Mouse (Mus musculus) hindbrain, embryonic 14.5 days (tissue): ENCODE measurements at regions not wholly inside any gene's neighbourhood (a gene's known extent, or its start where the extent isn't known, plus 50 kb on each side); places are given as distances from the start of the nearest gene placed in this dataset.

Source experiments
- ATAC-seq: fragments of 200-750 bp; cut with Nextera tagmentation; 2 replicates; pipeline ENCODE4 v1.8.0; 2017; ENCODE audit warnings: moderate number of reproducible peaks, mild to moderate bottlenecking, moderate TSS enrichment, moderate library complexity; ENCODE audit not compliant: low FRiP score
- DNase-seq: peaks from one replicate; pipeline ENCODE4 v3.0.0-alpha.2; 2015; ENCODE audit warnings: low spot score
- H3K27ac ChIP-seq: fragments of 300-500 bp; sonication (generic); 2 replicates; pipeline ENCODE4 v1.5.1; 2014; ENCODE audit warnings: mild to moderate bottlenecking, moderate library complexity
- H3K27me3 ChIP-seq: fragments of 300-500 bp; sonication (generic); 2 replicates; pipeline ENCODE4 v1.6.1; 2014; ENCODE audit warnings: mild to moderate bottlenecking, low read length, mixed read lengths; ENCODE audit not compliant: control insufficient read depth, insufficient read depth
- H3K36me3 ChIP-seq: fragments of 300-500 bp; sonication (generic); replicated peaks from 2 replicates; pipeline ENCODE4 v1.6.1; 2014; ENCODE audit not compliant: control insufficient read depth, insufficient read depth
- H3K4me1 ChIP-seq: fragments of 300-500 bp; sonication (generic); replicated peaks from 2 replicates; pipeline ENCODE4 v1.6.1; 2014; ENCODE audit warnings: antibody characterized with exemption, low read length, mixed read lengths; ENCODE audit not compliant: control insufficient read depth, insufficient read depth
- H3K4me2 ChIP-seq: fragments of 300-500 bp; sonication (generic); replicated peaks from 2 replicates; pipeline ENCODE4 v1.6.1; 2014; ENCODE audit warnings: mild to moderate bottlenecking, moderate library complexity
- H3K4me3 ChIP-seq: fragments of 300-500 bp; sonication (generic); replicated peaks from 2 replicates; pipeline ENCODE4 v1.5.1; 2014; ENCODE audit warnings: mild to moderate bottlenecking, low read length
- H3K9ac ChIP-seq: fragments of 300-500 bp; sonication (generic); 2 replicates; pipeline ENCODE4 v1.6.1; 2014
- H3K9me3 ChIP-seq: fragments of 300-500 bp; sonication (generic); 2 replicates; pipeline ENCODE4 v1.6.1; 2016; ENCODE audit warnings: low read length; ENCODE audit not compliant: control insufficient read depth
- WGBS: fragments of 180-500 bp; shearing (Covaris S2); extraction: QIAGEN DNeasy Blood & Tissue Kit; methylation state at CpG from one replicate; pipeline ENCODE4 v1.1.7; 2014; 5-methylcytosine and 5-hydroxymethylcytosine counted together

GRCm38 (mm10) chr9:84977470-84977869 is 335.1 kb upstream of the Gm11114 start:
- DNase-seq (no peak), ATAC-seq (no peak)
- Histone ChIP-seq H3K4me1 (no peaks in the 10 kb centered on the region), H3K36me3 (no peaks in the 10 kb centered on the region), H3K27me3 (no peaks in the 10 kb centered on the region), H3K9ac (no peak overlapping the region), H3K27ac (no peak overlapping the region), H3K9me3 (no peaks in the 10 kb centered on the region), H3K4me2 (no peak overlapping the region), H3K4me3 (no peak overlapping the region)
- WGBS, result 93% methylated on average over 5 of the region's 5 CpGs

- H3K9ac ChIP-seq, result no peak overlapping the region
- no peaks in the 10 kb centered on the region for H3K36me3 ChIP-seq
- no peak overlapping the region for H3K4me2 ChIP-seq
- no peaks in the 10 kb centered on the region for H3K27me3 ChIP-seq
- DNase-seq, result no peak
- no peaks in the 10 kb centered on the region for H3K9me3 ChIP-seq
- no peaks in the 10 kb centered on the region for H3K4me1 ChIP-seq
- H3K4me3 ChIP-seq, result no peak overlapping the region
- ATAC-seq, result no peak
- 58% methylated on average over 1 of the region's 1 CpGs for WGBS
- no peak overlapping the region for H3K27ac ChIP-seq
These were observed 309.2 kb upstream of the Gm11114 start for GRCm38 (mm10) chr9:85003414-85003813.

GRCm38 (mm10) chr9:85011361-85011760 is 301.2 kb upstream of the Gm11114 start:
- DNase-seq, result no peak
- Histone ChIP-seq H3K4me2 (no peak overlapping the region), H3K9me3 (no peaks in the 10 kb centered on the region), H3K4me3 (no peak overlapping the region), H3K27me3 (no peaks in the 10 kb centered on the region), H3K27ac (no peak overlapping the region), H3K36me3 (no peaks in the 10 kb centered on the region), H3K9ac (no peak overlapping the region), H3K4me1 (no peaks in the 10 kb centered on the region)
- ATAC-seq, result no peak
- 68% methylated on average over 1 of the region's 1 CpGs for WGBS

GRCm38 (mm10) chr9:85048112-85048978 is 264.2 kb upstream of the Gm11114 start:
- DNase-seq, result no peak
- Histone ChIP-seq H3K36me3 (no peaks in the 10 kb centered on the region), H3K9ac (no peak overlapping the region), H3K4me2 (no peak overlapping the region), H3K4me1 (peaks cover 8% of the 10 kb centered on the region; the same call in 1 of the 2 replicates), H3K4me3 (no peak overlapping the region), H3K27ac (0 out of 2 replicates have a peak overlapping the region, but pooled peaks have one; percentile 5), H3K27me3 (no peaks in the 10 kb centered on the region), H3K9me3 (no peaks in the 10 kb centered on the region)
- 32% methylated on average over 2 of the region's 2 CpGs for WGBS
- peak; percentile 86 for ATAC-seq

- Histone ChIP-seq H3K4me2 (no peak overlapping the region), H3K9me3 (no peaks in the 10 kb centered on the region), H3K4me3 (no peak overlapping the region), H3K27ac (no peak overlapping the region), H3K4me1 (peaks cover 8% of the 10 kb centered on the region; the same call in 1 of the 2 replicates), H3K36me3 (no peaks in the 10 kb centered on the region), H3K9ac (no peak overlapping the region), H3K27me3 (no peaks in the 10 kb centered on the region)
- no peak for DNase-seq
- no peak for ATAC-seq
- WGBS, result 83% methylated on average over 4 of the region's 4 CpGs
These were observed 260.0 kb upstream of the Gm11114 start for GRCm38 (mm10) chr9:85052526-85052925.

- no peaks in the 10 kb centered on the region for H3K4me1 ChIP-seq
- no peak overlapping the region for H3K4me2 ChIP-seq
- DNase-seq, result no peak
- H3K27me3 ChIP-seq, result no peaks in the 10 kb centered on the region
- H3K9ac ChIP-seq, result no peak overlapping the region
- no peaks in the 10 kb centered on the region for H3K36me3 ChIP-seq
- 87% methylated on average over 5 of the region's 5 CpGs for WGBS
- no peaks in the 10 kb centered on the region for H3K9me3 ChIP-seq
- no peak overlapping the region for H3K27ac ChIP-seq
- ATAC-seq, result no peak
- H3K4me3 ChIP-seq, result no peak overlapping the region
These were observed 232.6 kb upstream of the Gm11114 start for GRCm38 (mm10) chr9:85079975-85080374.

GRCm38 (mm10) chr9:85088556-85089338 is 223.8 kb upstream of the Gm11114 start:
- no peak overlapping the region for H3K9ac ChIP-seq
- ATAC-seq (no peak), DNase-seq (no peak)
- WGBS, result 92% methylated on average over 6 of the region's 6 CpGs
- H3K4me3 ChIP-seq, result no peak overlapping the region
- no peaks in the 10 kb centered on the region for H3K27me3 ChIP-seq
- no peak overlapping the region for H3K4me2 ChIP-seq
- no peak overlapping the region for H3K27ac ChIP-seq
- no peaks in the 10 kb centered on the region for H3K36me3 ChIP-seq
- H3K4me1 ChIP-seq, result no peaks in the 10 kb centered on the region
- no peaks in the 10 kb centered on the region for H3K9me3 ChIP-seq

- no peaks in the 10 kb centered on the region for H3K36me3 ChIP-seq
- ATAC-seq, result no peak
- no peak overlapping the region for H3K9ac ChIP-seq
- H3K27ac ChIP-seq, result no peak overlapping the region
- no peaks in the 10 kb centered on the region for H3K9me3 ChIP-seq
- no peaks in the 10 kb centered on the region for H3K4me1 ChIP-seq
- 85% methylated on average over 10 of the region's 10 CpGs for WGBS
- no peak overlapping the region for H3K4me3 ChIP-seq
- H3K4me2 ChIP-seq, result no peak overlapping the region
- DNase-seq, result no peak
- H3K27me3 ChIP-seq, result no peaks in the 10 kb centered on the region
These were observed 222.3 kb upstream of the Gm11114 start for GRCm38 (mm10) chr9:85090297-85090696.

- H3K4me2 ChIP-seq, result no peak overlapping the region
- H3K4me3 ChIP-seq, result no peak overlapping the region
- no peaks in the 10 kb centered on the region for H3K9me3 ChIP-seq
- H3K36me3 ChIP-seq, result no peaks in the 10 kb centered on the region
- DNase-seq (no peak), ATAC-seq (no peak)
- H3K27me3 ChIP-seq, result no peaks in the 10 kb centered on the region
- no peak overlapping the region for H3K9ac ChIP-seq
- no peaks in the 10 kb centered on the region for H3K4me1 ChIP-seq
- H3K27ac ChIP-seq, result no peak overlapping the region
- WGBS, result 92% methylated on average over 3 of the region's 3 CpGs
These were observed 217.3 kb upstream of the Gm11114 start for GRCm38 (mm10) chr9:85095234-85095633.
